Mouse (Mus musculus) adrenal gland, adult 8-10 months (tissue): ENCODE data around the gene Col6a6. TPM values are rescaled to one million over a fixed set of nuclear protein-coding genes. Genes with fewer than 3 reads are reported as not detected.

Source experiments
- DNase-seq: peaks from one replicate; pipeline ENCODE4 v3.0.0; 2022
- total RNA-seq, 4 experiments: library from RNA; stranded (reverse); gene quantifications; 2 replicates each; pipeline ENCODE4 v1.2.4; 2022

The Col6a6 gene
- total RNA-seq, 4 experiments from 2014 or later: 0.80 to 2.6 (median 1.6) TPM

- no peak for DNase-seq
Observed at GRCm38 (mm10) chr9:105735195-105735594, 92.8 kb downstream of the Col6a6 start.

- peak; percentile 12 for DNase-seq
Observed at GRCm38 (mm10) chr9:105734651-105735050, 93.3 kb downstream of the Col6a6 start.

GRCm38 (mm10) chr9:105731976-105732375 is 96.0 kb downstream of the Col6a6 start:
- DNase-seq: no peak

GRCm38 (mm10) chr9:105720430-105720829 is 107.5 kb downstream of the Col6a6 start:
- no peak for DNase-seq

- DNase-seq: no peak
Observed at GRCm38 (mm10) chr9:105719851-105720395, 108.0 kb downstream of the Col6a6 start.

GRCm38 (mm10) chr9:105719367-105719766 is 108.6 kb downstream of the Col6a6 start:
- DNase-seq: no peak

GRCm38 (mm10) chr9:105712049-105712448 is 115.9 kb downstream of the Col6a6 start:
- no peak for DNase-seq

GRCm38 (mm10) chr9:105705011-105705410 is 122.9 kb downstream of the Col6a6 start:
- no peak for DNase-seq

GRCm38 (mm10) chr9:105704226-105704932 is 123.6 kb downstream of the Col6a6 start:
- no peak for DNase-seq

- no peak for DNase-seq
Observed at GRCm38 (mm10) chr9:105701966-105702365, 126.0 kb downstream of the Col6a6 start.

GRCm38 (mm10) chr9:105700702-105701101 is 127.3 kb downstream of the Col6a6 start:
- no peak for DNase-seq

- no peak for DNase-seq
Observed at GRCm38 (mm10) chr9:105697764-105698396, 130.1 kb downstream of the Col6a6 start.

GRCm38 (mm10) chr9:105696818-105697564 is 131.0 kb downstream of the Col6a6 start:
- DNase-seq: peak; percentile 40

GRCm38 (mm10) chr9:105693854-105694253 is 134.1 kb downstream of the Col6a6 start:
- peak; percentile 70 for DNase-seq

GRCm38 (mm10) chr9:105693056-105693455 is 134.9 kb downstream of the Col6a6 start:
- no peak for DNase-seq

GRCm38 (mm10) chr9:105692472-105692871 is 135.5 kb downstream of the Col6a6 start:
- no peak for DNase-seq

GRCm38 (mm10) chr9:105689485-105689884 is 138.5 kb downstream of the Col6a6 start:
- DNase-seq: no peak

GRCm38 (mm10) chr9:105684549-105685165 is 143.3 kb downstream of the Col6a6 start:
- DNase-seq: no peak

GRCm38 (mm10) chr9:105681386-105681785 is 146.6 kb downstream of the Col6a6 start:
- DNase-seq: no peak

- no peak for DNase-seq
Observed at GRCm38 (mm10) chr9:105675941-105676340, 152.0 kb downstream of the Col6a6 start.

- DNase-seq: no peak
Observed at GRCm38 (mm10) chr9:105672032-105672431, 155.9 kb downstream of the Col6a6 start.

- DNase-seq: no peak
Observed at GRCm38 (mm10) chr9:105670916-105671315, 157.0 kb downstream of the Col6a6 start.

GRCm38 (mm10) chr9:105665269-105665668 is 162.7 kb downstream of the Col6a6 start:
- no peak for DNase-seq
